Mouse (Mus musculus) lung, embryonic 15.5 days (tissue): ENCODE measurements around the gene Cpeb3. TPM values are rescaled to one million over a fixed set of nuclear protein-coding genes. Genes with fewer than 3 reads are reported as not detected.
"Not testable (repeated sequence)": the region's sequence is repeated elsewhere in the genome, so short reads cannot be mapped to it uniquely, and the experiment has no call there.

Source experiments
- ATAC-seq: fragments of 200-750 bp; cut with Nextera tagmentation; 2 replicates; pipeline ENCODE4 v1.8.0; 2017; ENCODE audit warnings: moderate number of reproducible peaks, borderline replicate concordance; ENCODE audit not compliant: low FRiP score, low TSS enrichment; ENCODE audit errors: extremely low read depth
- H3K27ac ChIP-seq: fragments of 300-500 bp; sonication (generic); 2 replicates; pipeline ENCODE4 v1.5.1; 2015; ENCODE audit warnings: moderate library complexity, mild to moderate bottlenecking, inconsistent platforms
- H3K27me3 ChIP-seq: fragments of 300-500 bp; sonication (generic); 2 replicates; pipeline ENCODE4 v1.6.1; 2015; ENCODE audit warnings: inconsistent platforms
- H3K36me3 ChIP-seq: fragments of 300-500 bp; sonication (generic); 2 replicates; pipeline ENCODE4 v1.6.1; 2015; ENCODE audit warnings: inconsistent platforms
- H3K4me1 ChIP-seq: fragments of 300-500 bp; sonication (generic); 2 replicates; pipeline ENCODE4 v1.6.1; 2015; ENCODE audit warnings: inconsistent platforms
- H3K4me2 ChIP-seq: fragments of 300-500 bp; sonication (generic); 2 replicates; pipeline ENCODE4 v1.6.1; 2015; ENCODE audit warnings: inconsistent platforms, mild to moderate bottlenecking, moderate library complexity
- H3K4me3 ChIP-seq: fragments of 300-500 bp; sonication (generic); 2 replicates; pipeline ENCODE4 v1.5.1; 2015; ENCODE audit warnings: mild to moderate bottlenecking, inconsistent platforms
- H3K9ac ChIP-seq: fragments of 300-500 bp; sonication (generic); 2 replicates; pipeline ENCODE4 v1.6.1; 2015; ENCODE audit warnings: inconsistent platforms
- H3K9me3 ChIP-seq: fragments of 300-500 bp; sonication (generic); 2 replicates; pipeline ENCODE4 v1.6.1; 2016; ENCODE audit warnings: inconsistent platforms
- WGBS: fragments of 180-500 bp; shearing (Covaris S2); methylation state at CpG from one replicate; pipeline ENCODE4 v1.1.7; 2015; 5-methylcytosine and 5-hydroxymethylcytosine counted together
- polyA plus RNA-seq: library from polyadenylated mRNA; unstranded; fragments of >200 nt; fragmentation: Nextera tagmentation; extraction: Ambion mirVana; gene quantifications from 2 replicates; pipeline ENCODE4 v1.2.1, GENCODE M21; 2015

Gene Cpeb3
- polyA plus RNA-seq, 1 experiment from 2014 or later: 1.0 TPM

- not testable (repeated sequence) for H3K36me3 ChIP-seq, H3K27me3 ChIP-seq, H3K9ac ChIP-seq, H3K4me3 ChIP-seq, H3K4me2 ChIP-seq, ATAC-seq, H3K9me3 ChIP-seq, H3K27ac ChIP-seq
- H3K4me1 ChIP-seq: peaks cover 14% of the 10 kb centered on the region
Measured at GRCm38 (mm10) chr19:37205155-37205554, 3.2 kb downstream of the Cpeb3 start.

- 84% methylated on average over 1 of the region's 1 CpGs for WGBS
- ATAC-seq: no peak
- Histone ChIP-seq H3K36me3 (no peaks in the 10 kb centered on the region), H3K4me2 (no peak overlapping the region), H3K27ac (no peak overlapping the region), H3K4me1 (no peaks in the 10 kb centered on the region), H3K9ac (no peak overlapping the region), H3K4me3 (no peak overlapping the region), H3K27me3 (no peaks in the 10 kb centered on the region), H3K9me3 (no peaks in the 10 kb centered on the region)
Measured at GRCm38 (mm10) chr19:37203371-37203770, 5.0 kb downstream of the Cpeb3 start.

GRCm38 (mm10) chr19:37199889-37200288 lies 8.5 kb downstream of the Cpeb3 start:
- Histone ChIP-seq H3K27ac (no peak overlapping the region), H3K9me3 (no peaks in the 10 kb centered on the region), H3K9ac (no peak overlapping the region), H3K4me2 (no peak overlapping the region), H3K27me3 (no peaks in the 10 kb centered on the region), H3K4me1 (no peaks in the 10 kb centered on the region), H3K4me3 (no peak overlapping the region), H3K36me3 (no peaks in the 10 kb centered on the region)
- ATAC-seq: no peak
- WGBS: 71% methylated on average over 2 of the region's 2 CpGs

- Histone ChIP-seq H3K4me2 (no peak overlapping the region), H3K36me3 (no peaks in the 10 kb centered on the region), H3K9me3 (no peaks in the 10 kb centered on the region), H3K4me3 (no peak overlapping the region), H3K27me3 (no peaks in the 10 kb centered on the region), H3K4me1 (no peaks in the 10 kb centered on the region), H3K9ac (no peak overlapping the region), H3K27ac (no peak overlapping the region)
- WGBS: 88% methylated on average over 1 of the region's 1 CpGs
- no peak for ATAC-seq
Measured at GRCm38 (mm10) chr19:37198165-37198880, 10.1 kb downstream of the Cpeb3 start.

GRCm38 (mm10) chr19:37192475-37193058 lies 15.8 kb downstream of the Cpeb3 start:
- no peaks in the 10 kb centered on the region for H3K36me3 ChIP-seq
- no peaks in the 10 kb centered on the region for H3K4me1 ChIP-seq
- H3K27me3 ChIP-seq: no peaks in the 10 kb centered on the region
- no peak for ATAC-seq
- no peak overlapping the region for H3K4me2 ChIP-seq
- no peak overlapping the region for H3K27ac ChIP-seq
- H3K9me3 ChIP-seq: no peaks in the 10 kb centered on the region
- no peak overlapping the region for H3K4me3 ChIP-seq
- no peak overlapping the region for H3K9ac ChIP-seq
- 63% methylated on average over 5 of the region's 5 CpGs for WGBS

GRCm38 (mm10) chr19:37188366-37188948 lies 19.9 kb downstream of the Cpeb3 start:
- no peak overlapping the region for H3K4me2 ChIP-seq
- no peaks in the 10 kb centered on the region for H3K4me1 ChIP-seq
- no peak overlapping the region for H3K27ac ChIP-seq
- 57% methylated on average over 4 of the region's 4 CpGs for WGBS
- no peak for ATAC-seq
- no peaks in the 10 kb centered on the region for H3K36me3 ChIP-seq
- no peaks in the 10 kb centered on the region for H3K9me3 ChIP-seq
- H3K27me3 ChIP-seq: no peaks in the 10 kb centered on the region
- no peak overlapping the region for H3K4me3 ChIP-seq
- H3K9ac ChIP-seq: no peak overlapping the region

GRCm38 (mm10) chr19:37177819-37178708 lies 30.3 kb downstream of the Cpeb3 start:
- peak; percentile 66; the same call in 1 of the 2 replicates for ATAC-seq
- no peaks in the 10 kb centered on the region for H3K9me3 ChIP-seq
- 14% methylated on average over 17 of the region's 17 CpGs for WGBS
- no peak overlapping the region for H3K27ac ChIP-seq
- H3K4me2 ChIP-seq: peak overlapping the region; percentile 53
- H3K27me3 ChIP-seq: peaks cover 29% of the 10 kb centered on the region
- peak overlapping the region; percentile 31 for H3K4me3 ChIP-seq
- peaks cover 23% of the 10 kb centered on the region for H3K4me1 ChIP-seq
- peak overlapping the region; percentile 16; the same call in 1 of the 2 replicates for H3K9ac ChIP-seq
- H3K36me3 ChIP-seq: no peaks in the 10 kb centered on the region

- H3K27me3 ChIP-seq: peaks cover 40% of the 10 kb centered on the region
- H3K9ac ChIP-seq: no peak overlapping the region
- WGBS: 42% methylated on average over 4 of the region's 4 CpGs
- no peaks in the 10 kb centered on the region for H3K36me3 ChIP-seq
- peaks cover 23% of the 10 kb centered on the region for H3K4me1 ChIP-seq
- no peak for ATAC-seq
- H3K27ac ChIP-seq: no peak overlapping the region
- no peak overlapping the region for H3K4me3 ChIP-seq
- no peaks in the 10 kb centered on the region for H3K9me3 ChIP-seq
- no peak overlapping the region for H3K4me2 ChIP-seq
Measured at GRCm38 (mm10) chr19:37176879-37177462, 31.4 kb downstream of the Cpeb3 start.

GRCm38 (mm10) chr19:37175919-37176318 lies 32.5 kb downstream of the Cpeb3 start:
- ATAC-seq: no peak
- Histone ChIP-seq H3K27me3 (peaks cover 40% of the 10 kb centered on the region), H3K27ac (no peak overlapping the region), H3K4me1 (peaks cover 23% of the 10 kb centered on the region), H3K9me3 (no peaks in the 10 kb centered on the region), H3K4me3 (peak overlapping the region; percentile 67), H3K36me3 (no peaks in the 10 kb centered on the region), H3K4me2 (peak overlapping the region; percentile 100), H3K9ac (no peak overlapping the region)
- WGBS: 10% methylated on average over 6 of the region's 6 CpGs

GRCm38 (mm10) chr19:37175436-37175805 lies 33.0 kb downstream of the Cpeb3 start:
- 1% methylated on average over 12 of the region's 12 CpGs for WGBS
- Histone ChIP-seq H3K4me2 (peak overlapping the region; percentile 100), H3K9me3 (no peaks in the 10 kb centered on the region), H3K27me3 (peaks cover 40% of the 10 kb centered on the region), H3K9ac (peak overlapping the region; percentile 43), H3K4me3 (peak overlapping the region; percentile 67), H3K27ac (0 out of 2 replicates have a peak overlapping the region, but pooled peaks have one; percentile 37), H3K36me3 (no peaks in the 10 kb centered on the region), H3K4me1 (peaks cover 23% of the 10 kb centered on the region)
- ATAC-seq: no peak

- peak overlapping the region; percentile 67 for H3K4me3 ChIP-seq
- peak; percentile 72; the same call in 1 of the 2 replicates for ATAC-seq
- under 1% methylated on average over 36 of the region's 36 CpGs for WGBS
Measured at GRCm38 (mm10) chr19:37174716-37175435, 33.5 kb downstream of the Cpeb3 start.

More at GRCm38 (mm10) chr19:37174716-37175435, 33.5 kb downstream of the Cpeb3 start:
- H3K27me3 ChIP-seq: peaks cover 40% of the 10 kb centered on the region
- H3K27ac ChIP-seq: 0 out of 2 replicates have a peak overlapping the region, but pooled peaks have one; percentile 37
- no peaks in the 10 kb centered on the region for H3K36me3 ChIP-seq
- no peaks in the 10 kb centered on the region for H3K9me3 ChIP-seq
- peak overlapping the region; percentile 43 for H3K9ac ChIP-seq
- peak overlapping the region; percentile 100 for H3K4me2 ChIP-seq
- peaks cover 23% of the 10 kb centered on the region for H3K4me1 ChIP-seq
